Mouse (Mus musculus): ENCODE measurements around the gene Col6a6. TPM values are rescaled to one million over a fixed set of nuclear protein-coding genes. Genes with fewer than 3 reads are reported as not detected.

The Col6a6 gene
- polyA plus RNA-seq, 1 experiment from 2014 or later = 0.55 TPM

GRCm38 (mm10) chr9:105835587-105835986, 7.6 kb upstream of the Col6a6 start:
- Histone ChIP-seq H3K36me3 (no peaks in the 10 kb centered on the region), H3K27me3 (no peaks in the 10 kb centered on the region), H3K9me3 (no peaks in the 10 kb centered on the region), H3K4me3 (no peak overlapping the region), H3K4me1 (no peaks in the 10 kb centered on the region), H3K9ac (no peak overlapping the region), H3K4me2 (replicated peaks) (no peak overlapping the region), H3K27ac (0 out of 2 replicates have a peak overlapping the region, but pooled peaks have one; percentile 18)
- ATAC-seq (ENCODE audit: insufficient number of reproducible peaks, insufficient read depth, low FRiP score, low TSS enrichment) = no peak
- 69% methylated on average over 7 of the region's 7 CpGs for WGBS

DNA sequence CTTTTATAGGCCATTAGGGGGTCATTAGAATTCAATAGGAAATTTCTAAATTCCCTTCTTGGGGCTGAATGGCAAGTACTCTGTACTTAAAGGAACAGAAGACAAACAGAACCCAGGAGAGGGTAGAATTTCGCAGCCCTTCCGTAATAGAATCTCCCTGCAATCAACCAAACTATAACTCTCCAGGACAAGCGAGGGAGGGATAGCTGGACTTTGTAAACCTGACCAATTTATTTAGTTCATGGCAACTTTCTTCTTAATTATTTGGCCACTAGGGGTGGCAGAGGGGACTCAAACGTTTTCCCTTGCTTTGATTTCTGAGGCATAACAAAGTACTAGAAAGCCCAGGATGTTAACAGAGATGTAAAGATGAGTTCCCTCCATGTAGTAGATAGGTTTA, 6.8 kb upstream of the Col6a6 start:
- WGBS = 34% methylated on average over 4 of the region's 4 CpGs
- Histone ChIP-seq H3K9ac (no peak overlapping the region), H3K27me3 (no peaks in the 10 kb centered on the region), H3K4me1 (no peaks in the 10 kb centered on the region), H3K27ac (no peak overlapping the region), H3K4me2 (replicated peaks) (no peak overlapping the region), H3K36me3 (no peaks in the 10 kb centered on the region), H3K4me3 (no peak overlapping the region), H3K9me3 (no peaks in the 10 kb centered on the region)
- ATAC-seq (ENCODE audit: insufficient number of reproducible peaks, insufficient read depth, low FRiP score, low TSS enrichment) = no peak

DNA sequence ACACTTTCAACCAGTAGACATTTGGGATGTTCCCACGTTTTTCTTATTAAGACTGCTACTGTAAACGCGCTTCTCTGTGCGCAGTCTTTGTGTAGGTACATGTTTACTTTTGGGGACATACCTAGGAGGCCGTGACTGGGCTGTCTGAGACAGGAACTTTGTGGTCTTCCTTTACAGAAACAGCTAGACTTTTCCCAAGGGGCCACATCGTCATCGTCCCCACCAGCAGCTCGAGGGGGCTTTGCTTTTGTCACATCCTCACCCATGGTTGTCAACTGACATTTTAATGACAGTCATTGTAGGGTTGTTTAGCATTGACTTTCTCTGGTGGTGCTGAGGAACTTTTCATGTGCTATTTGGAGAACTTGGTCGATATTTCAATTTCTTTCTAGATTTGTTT, 3.3 kb upstream of the Col6a6 start:
- Histone ChIP-seq H3K4me2 (replicated peaks) (no peak overlapping the region), H3K27ac (no peak overlapping the region), H3K9me3 (no peaks in the 10 kb centered on the region), H3K9ac (no peak overlapping the region), H3K27me3 (peaks cover 9% of the 10 kb centered on the region; the same call in 1 of the 2 replicates), H3K36me3 (no peaks in the 10 kb centered on the region), H3K4me3 (no peak overlapping the region), H3K4me1 (peaks cover 6% of the 10 kb centered on the region; the same call in 1 of the 2 replicates)
- no peak for ATAC-seq (ENCODE audit: insufficient number of reproducible peaks, insufficient read depth, low FRiP score, low TSS enrichment)
- 88% methylated on average over 9 of the region's 9 CpGs for WGBS

- Histone ChIP-seq H3K4me1 (peaks cover 6% of the 10 kb centered on the region; the same call in 1 of the 2 replicates), H3K4me3 (no peak overlapping the region), H3K27me3 (peaks cover 9% of the 10 kb centered on the region; the same call in 1 of the 2 replicates), H3K36me3 (no peaks in the 10 kb centered on the region), H3K9me3 (no peaks in the 10 kb centered on the region), H3K27ac (no peak overlapping the region), H3K9ac (no peak overlapping the region), H3K4me2 (replicated peaks) (no peak overlapping the region)
- no peak for ATAC-seq (ENCODE audit: insufficient number of reproducible peaks, insufficient read depth, low FRiP score, low TSS enrichment)
- 70% methylated on average over 8 of the region's 8 CpGs for WGBS
Measured at GRCm38 (mm10) chr9:105827076-105827647, 798 bp downstream of the Col6a6 start.

GRCm38 (mm10) chr9:105820711-105821110, 7.2 kb downstream of the Col6a6 start:
- WGBS = 88% methylated on average over 6 of the region's 6 CpGs
- H3K4me2 ChIP-seq (replicated peaks) = no peak overlapping the region

DNA sequence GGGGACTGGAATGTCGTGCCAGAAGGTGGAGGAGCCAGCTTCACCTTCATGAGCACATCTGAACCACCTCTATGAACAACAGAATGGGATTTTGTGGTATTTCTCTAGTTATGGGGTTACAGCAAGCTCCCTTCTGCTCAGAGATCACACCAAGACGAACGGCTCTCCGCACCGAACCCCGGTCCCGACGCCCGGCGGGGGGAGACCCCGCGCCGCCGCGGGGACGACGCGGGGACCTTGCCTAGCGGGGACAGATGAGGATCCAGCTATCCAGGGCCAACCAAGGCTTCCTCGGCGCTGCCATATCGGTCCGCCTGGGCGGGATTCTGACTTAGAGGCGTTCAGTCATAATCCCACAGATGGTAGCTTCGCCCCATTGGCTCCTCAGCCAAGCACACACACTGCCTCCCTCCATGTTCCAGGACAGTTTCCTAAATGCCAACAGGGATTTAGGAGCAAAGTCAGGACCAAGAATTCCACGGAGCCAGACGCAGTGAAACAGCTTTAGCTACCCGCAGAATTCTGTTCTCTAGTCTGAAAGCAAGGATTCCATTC, 8.7 kb downstream of the Col6a6 start:
- ATAC-seq (ENCODE audit: insufficient number of reproducible peaks, insufficient read depth, low FRiP score, low TSS enrichment) = no peak
- no peaks in the 10 kb centered on the region for H3K9me3 ChIP-seq
- H3K36me3 ChIP-seq = no peaks in the 10 kb centered on the region
- 76% methylated on average over 29 of the region's 29 CpGs for WGBS
- no peak overlapping the region for H3K4me3 ChIP-seq
- no peaks in the 10 kb centered on the region for H3K4me1 ChIP-seq
- no peaks in the 10 kb centered on the region for H3K27me3 ChIP-seq
- no peak overlapping the region for H3K27ac ChIP-seq
- no peak overlapping the region for H3K4me2 ChIP-seq (replicated peaks)
- no peak overlapping the region for H3K9ac ChIP-seq

More at GRCm38 (mm10) chr9:105820711-105821110, 7.2 kb downstream of the Col6a6 start:
- Histone ChIP-seq H3K27me3 (no peaks in the 10 kb centered on the region), H3K4me3 (no peak overlapping the region), H3K4me1 (no peaks in the 10 kb centered on the region), H3K9me3 (no peaks in the 10 kb centered on the region), H3K27ac (no peak overlapping the region), H3K36me3 (no peaks in the 10 kb centered on the region), H3K9ac (no peak overlapping the region)
- ATAC-seq (ENCODE audit: insufficient number of reproducible peaks, insufficient read depth, low FRiP score, low TSS enrichment) = no peak

GRCm38 (mm10) chr9:105814436-105814835, 13.5 kb downstream of the Col6a6 start:
- WGBS = 80% methylated on average over 5 of the region's 5 CpGs
- ATAC-seq (ENCODE audit: insufficient number of reproducible peaks, insufficient read depth, low FRiP score, low TSS enrichment) = no peak
- Histone ChIP-seq H3K4me2 (replicated peaks) (no peak overlapping the region), H3K9ac (no peak overlapping the region), H3K36me3 (no peaks in the 10 kb centered on the region), H3K9me3 (no peaks in the 10 kb centered on the region), H3K27me3 (no peaks in the 10 kb centered on the region), H3K4me1 (no peaks in the 10 kb centered on the region), H3K4me3 (no peak overlapping the region), H3K27ac (no peak overlapping the region)

DNA sequence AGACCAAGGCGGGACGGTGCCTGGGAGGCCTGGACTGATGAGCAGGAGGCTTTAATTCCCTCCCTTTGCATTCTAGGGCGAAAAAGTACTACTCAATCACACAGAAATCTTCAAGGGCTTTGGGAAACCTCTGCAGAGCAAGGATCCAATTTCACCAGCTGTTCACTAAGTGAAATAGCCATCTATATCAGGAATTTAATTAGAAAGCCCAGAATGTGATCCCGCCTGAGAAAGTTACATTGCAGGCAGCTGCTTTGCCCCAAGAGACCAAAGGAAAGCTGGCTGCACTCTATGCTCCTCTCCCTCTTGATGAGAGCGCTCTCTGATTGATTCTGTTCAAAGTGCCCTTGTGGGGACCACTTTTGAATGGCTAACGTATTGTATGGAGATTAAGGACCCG, 16.5 kb downstream of the Col6a6 start:
- Histone ChIP-seq H3K4me2 (replicated peaks) (no peak overlapping the region), H3K36me3 (no peaks in the 10 kb centered on the region), H3K27ac (no peak overlapping the region), H3K4me3 (no peak overlapping the region), H3K27me3 (no peaks in the 10 kb centered on the region), H3K9ac (no peak overlapping the region), H3K4me1 (no peaks in the 10 kb centered on the region), H3K9me3 (no peaks in the 10 kb centered on the region)
- WGBS = 44% methylated on average over 7 of the region's 7 CpGs
- no peak for ATAC-seq (ENCODE audit: insufficient number of reproducible peaks, insufficient read depth, low FRiP score, low TSS enrichment)

- H3K4me2 ChIP-seq (replicated peaks) = no peak overlapping the region
- no peak overlapping the region for H3K27ac ChIP-seq
- H3K4me3 ChIP-seq = no peak overlapping the region
- no peak overlapping the region for H3K9ac ChIP-seq
- H3K27me3 ChIP-seq = no peaks in the 10 kb centered on the region
- no peaks in the 10 kb centered on the region for H3K9me3 ChIP-seq
- 84% methylated on average over 17 of the region's 17 CpGs for WGBS
- no peaks in the 10 kb centered on the region for H3K4me1 ChIP-seq
- H3K36me3 ChIP-seq = no peaks in the 10 kb centered on the region
- no peak for ATAC-seq (ENCODE audit: insufficient number of reproducible peaks, insufficient read depth, low FRiP score, low TSS enrichment)
Measured at GRCm38 (mm10) chr9:105808920-105809505, 18.9 kb downstream of the Col6a6 start.

DNA sequence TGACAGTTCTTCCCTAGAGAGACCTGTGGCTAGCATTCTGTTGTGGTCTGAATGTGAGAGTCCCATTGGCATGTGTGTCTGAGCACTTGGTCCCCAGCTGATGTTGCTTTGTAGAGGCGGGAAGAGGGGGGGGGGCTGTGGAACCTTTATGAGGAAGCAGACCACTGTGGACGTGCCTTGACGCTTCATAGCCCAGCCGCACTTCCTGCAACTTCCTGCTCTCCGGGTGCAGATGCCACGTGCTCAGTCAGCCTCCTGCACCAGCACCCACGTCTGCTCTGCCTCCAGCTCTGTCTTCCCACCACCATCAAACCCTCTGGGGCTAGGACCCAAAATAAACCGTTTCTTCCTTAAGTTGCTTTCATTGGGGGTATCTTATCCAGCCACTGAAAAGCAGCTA, 24.5 kb downstream of the Col6a6 start:
- Histone ChIP-seq H3K36me3 (no peaks in the 10 kb centered on the region), H3K9ac (no peak overlapping the region), H3K27me3 (no peaks in the 10 kb centered on the region), H3K4me2 (replicated peaks) (no peak overlapping the region), H3K27ac (no peak overlapping the region), H3K9me3 (no peaks in the 10 kb centered on the region), H3K4me3 (no peak overlapping the region), H3K4me1 (no peaks in the 10 kb centered on the region)
- WGBS = 83% methylated on average over 8 of the region's 8 CpGs
- no peak for ATAC-seq (ENCODE audit: insufficient number of reproducible peaks, insufficient read depth, low FRiP score, low TSS enrichment)

GRCm38 (mm10) chr9:105801463-105801862, 26.5 kb downstream of the Col6a6 start:
- Histone ChIP-seq H3K4me3 (no peak overlapping the region), H3K27ac (no peak overlapping the region), H3K27me3 (no peaks in the 10 kb centered on the region), H3K4me1 (no peaks in the 10 kb centered on the region), H3K9me3 (no peaks in the 10 kb centered on the region), H3K4me2 (replicated peaks) (no peak overlapping the region), H3K36me3 (no peaks in the 10 kb centered on the region), H3K9ac (no peak overlapping the region)
- ATAC-seq (ENCODE audit: insufficient number of reproducible peaks, insufficient read depth, low FRiP score, low TSS enrichment) = no peak
- WGBS = 90% methylated on average over 5 of the region's 5 CpGs

- Histone ChIP-seq H3K4me1 (no peaks in the 10 kb centered on the region), H3K9ac (no peak overlapping the region), H3K4me3 (no peak overlapping the region), H3K36me3 (no peaks in the 10 kb centered on the region), H3K27me3 (no peaks in the 10 kb centered on the region), H3K9me3 (no peaks in the 10 kb centered on the region), H3K27ac (no peak overlapping the region), H3K4me2 (replicated peaks) (no peak overlapping the region)
- no peak for ATAC-seq (ENCODE audit: insufficient number of reproducible peaks, insufficient read depth, low FRiP score, low TSS enrichment)
- WGBS = 82% methylated on average over 5 of the region's 5 CpGs
Measured at GRCm38 (mm10) chr9:105800286-105800685, 27.7 kb downstream of the Col6a6 start.
